Mouse (Mus musculus) layer of hippocampus, adult 9-10 months (tissue): ENCODE data around the gene Gm28539.
"Not testable (repeated sequence)": the region's sequence is repeated elsewhere in the genome, so short reads cannot be mapped to it uniquely, and the experiment has no call there.

ENCODE experiments used
- DNase-seq: peaks from one replicate; pipeline ENCODE4 v3.0.0; 2022; ENCODE audit warnings: low spot score

The Gm28539 gene

DNA sequence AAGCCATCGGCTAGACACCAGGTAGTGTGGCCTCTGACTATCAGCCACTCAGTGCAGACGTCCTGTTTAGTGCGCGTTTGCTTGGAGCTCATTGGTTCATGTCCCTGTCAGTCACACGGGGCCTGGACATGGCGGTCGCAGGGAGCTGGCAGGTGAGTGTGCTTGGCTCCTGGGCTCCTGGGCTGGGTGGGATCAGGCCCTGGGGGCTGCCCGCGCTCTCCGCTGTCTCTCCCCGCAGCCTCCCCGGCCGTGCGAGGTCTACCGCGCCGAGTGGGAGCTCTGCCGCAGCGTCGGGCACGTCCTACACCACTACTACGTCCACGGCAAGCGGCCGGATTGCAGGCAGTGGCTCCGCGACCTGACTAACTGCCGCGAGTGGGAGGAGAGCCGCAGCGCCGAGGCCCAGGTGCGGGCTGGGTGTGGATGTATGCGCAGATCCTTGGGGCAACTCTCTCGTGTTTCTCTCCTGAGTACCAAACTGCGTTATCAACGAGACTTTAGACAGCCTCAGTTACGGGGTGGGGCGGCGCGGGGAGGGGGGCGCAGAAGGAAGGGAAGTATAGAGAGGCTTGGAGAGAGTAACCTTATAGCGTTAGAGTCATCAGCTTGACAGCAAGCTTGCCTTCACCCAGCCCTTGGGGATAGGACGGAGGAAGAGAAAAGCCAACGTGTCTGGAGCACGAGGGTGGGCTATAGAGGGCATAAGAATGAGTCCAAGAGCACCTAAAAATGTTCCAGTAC is at the start of gene Gm28539, which contains the start of gene 2510002D24Rik:
TSS of gene Gm28539 (plus strand) at position 117 of the 741 bp plus-strand sequence.
TSS of gene 2510002D24Rik (plus strand) at position 111 of the 741 bp plus-strand sequence.
- peak; percentile 87 for DNase-seq

DNA sequence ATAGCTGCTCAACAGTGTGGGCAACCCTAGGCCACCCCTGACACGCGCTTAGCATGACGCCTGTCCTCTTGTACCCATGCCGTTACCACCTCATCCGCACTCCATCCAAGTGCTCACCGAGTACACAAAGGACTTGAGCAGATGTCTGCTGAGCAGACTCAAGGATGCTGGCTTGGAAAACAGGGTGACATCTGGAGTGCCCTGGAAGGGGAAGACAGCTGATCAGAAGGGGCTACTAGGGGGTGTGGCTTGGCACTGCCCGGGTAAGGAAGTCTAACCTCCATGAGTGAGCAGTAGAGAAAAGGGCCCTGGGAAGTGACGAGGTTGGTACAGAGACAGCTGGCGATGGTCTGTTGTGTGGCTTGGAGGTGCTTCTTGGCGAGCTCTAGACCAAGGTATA is 49.7 kb upstream of the Gm28539 start:
- no peak for DNase-seq

DNA sequence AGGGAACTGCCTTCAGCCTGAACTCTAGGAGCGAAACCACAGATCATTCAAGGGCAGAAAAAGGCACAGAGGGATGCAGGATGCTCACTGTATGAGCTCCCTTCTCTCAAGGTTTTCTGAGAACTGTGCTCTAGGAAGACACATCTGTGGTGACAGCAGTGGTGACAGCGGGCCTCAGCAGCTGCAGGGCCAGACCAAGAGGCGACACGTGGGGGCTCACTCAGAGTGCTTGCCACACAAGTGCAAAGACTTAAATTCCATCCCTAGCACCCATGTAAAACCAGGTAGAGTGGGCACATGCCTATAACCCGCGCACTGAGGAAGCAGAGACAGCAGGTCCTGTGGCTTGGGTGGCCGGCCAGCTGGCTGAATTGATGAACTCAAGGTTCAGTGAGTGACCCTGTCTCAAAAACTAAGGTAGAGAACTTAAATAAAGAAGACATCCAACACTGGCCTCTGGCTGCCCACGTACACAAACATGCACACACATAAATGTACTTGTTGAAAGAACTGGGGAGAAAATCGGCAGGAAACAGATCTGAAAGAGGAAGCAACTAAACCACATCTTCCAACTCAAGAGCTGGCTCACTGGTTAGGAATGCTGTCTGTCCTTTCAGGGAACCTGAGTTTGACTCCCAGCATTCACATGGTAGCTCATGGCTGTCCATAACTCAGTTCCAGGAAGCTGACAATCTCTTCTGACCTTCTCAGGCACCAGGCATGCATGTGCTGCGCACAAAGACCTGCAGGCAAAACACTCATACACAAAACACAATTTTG is 47.6 kb upstream of the Gm28539 start:
- DNase-seq = no peak

DNA sequence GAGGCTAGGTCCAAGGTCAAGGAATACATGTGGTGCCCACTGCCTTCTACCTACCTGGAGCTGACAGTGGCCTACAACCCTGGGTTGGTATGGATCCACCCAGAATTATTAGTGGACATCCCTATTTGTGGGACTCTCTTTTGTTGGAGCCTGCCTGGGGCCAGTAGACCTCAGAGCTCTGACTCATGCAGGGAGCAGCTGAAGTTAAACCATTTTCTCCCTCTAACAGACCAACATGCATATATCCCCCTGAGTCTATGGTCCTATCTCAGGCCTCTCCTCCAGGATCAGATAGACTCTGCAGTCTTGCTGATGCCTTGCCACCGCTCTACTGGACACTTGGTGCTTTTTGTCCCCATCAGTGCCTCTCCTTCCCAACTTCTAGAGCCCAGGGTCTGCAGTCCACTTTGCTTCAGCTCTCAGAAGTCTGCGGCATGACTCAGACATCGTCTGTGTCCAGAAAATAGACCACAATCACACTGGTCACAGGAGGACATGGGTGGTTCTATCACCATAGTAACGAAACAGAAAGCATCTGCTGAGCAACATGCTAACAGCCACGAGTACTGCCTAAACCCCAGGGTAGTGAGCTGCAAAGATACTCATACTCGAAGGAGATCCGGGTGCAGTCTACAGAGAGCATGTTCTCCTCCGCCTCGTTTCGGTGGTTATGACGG is 41.0 kb upstream of the Gm28539 start:
- no peak for DNase-seq

DNA sequence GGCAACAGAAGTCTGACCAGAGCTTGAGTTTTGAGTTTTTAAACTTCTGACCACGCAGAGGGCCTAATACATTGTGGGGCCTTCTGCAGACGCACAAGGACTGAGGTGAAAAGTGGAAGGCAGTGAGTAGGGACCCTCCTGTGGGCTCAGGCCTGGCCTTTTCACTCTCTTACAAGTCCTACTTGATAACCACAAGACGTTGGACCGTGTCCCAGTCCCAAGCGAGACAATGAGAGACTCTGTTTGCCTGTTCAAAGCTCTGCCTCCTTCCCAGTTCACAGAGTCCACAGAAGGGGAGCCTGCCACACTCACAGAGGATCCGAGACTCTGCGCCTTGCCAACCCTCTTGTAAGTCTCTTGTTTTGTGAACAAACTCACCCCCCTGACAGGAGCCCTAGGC is 39.7 kb upstream of the Gm28539 start:
- no peak for DNase-seq

DNA sequence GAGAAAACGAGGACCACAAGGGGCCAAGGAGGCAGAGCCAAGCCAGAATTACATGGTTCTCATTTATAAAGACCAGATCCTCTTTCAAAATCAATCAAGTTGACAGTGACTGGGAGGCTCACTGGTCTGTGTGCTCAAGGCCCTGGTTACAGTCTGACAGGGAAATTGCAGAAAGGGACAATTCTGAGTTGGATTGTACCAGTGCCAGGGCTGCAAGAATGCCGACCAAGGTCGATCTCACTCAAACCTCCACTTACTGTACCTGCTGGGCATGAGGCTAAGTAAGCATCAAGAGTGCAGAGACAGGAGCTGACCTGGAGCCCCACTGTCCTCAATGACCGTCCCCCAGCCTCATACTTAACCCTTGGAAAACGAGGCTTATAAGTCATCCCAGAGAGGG is 38.2 kb upstream of the Gm28539 start:
- DNase-seq = no peak

DNA sequence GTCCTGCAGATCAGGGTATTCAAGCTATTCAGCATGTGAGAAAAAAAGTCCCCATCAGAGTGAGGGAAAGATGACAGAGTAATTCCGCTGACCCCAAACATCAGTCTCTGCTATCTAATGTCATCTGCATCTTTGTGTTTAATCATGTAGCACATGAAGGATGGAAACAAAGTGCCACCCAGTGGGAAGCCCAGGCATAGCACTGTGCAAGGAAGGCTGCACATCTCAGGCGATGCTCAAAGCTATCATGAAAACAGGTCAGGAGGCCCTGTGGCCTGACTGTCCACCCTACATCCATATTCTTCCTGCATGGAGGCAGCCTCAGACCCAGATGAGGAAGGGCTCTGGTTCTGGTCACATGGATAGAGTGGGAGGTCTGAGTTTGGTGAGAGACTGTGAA is 37.5 kb upstream of the Gm28539 start:
- peak; percentile 55 for DNase-seq

DNA sequence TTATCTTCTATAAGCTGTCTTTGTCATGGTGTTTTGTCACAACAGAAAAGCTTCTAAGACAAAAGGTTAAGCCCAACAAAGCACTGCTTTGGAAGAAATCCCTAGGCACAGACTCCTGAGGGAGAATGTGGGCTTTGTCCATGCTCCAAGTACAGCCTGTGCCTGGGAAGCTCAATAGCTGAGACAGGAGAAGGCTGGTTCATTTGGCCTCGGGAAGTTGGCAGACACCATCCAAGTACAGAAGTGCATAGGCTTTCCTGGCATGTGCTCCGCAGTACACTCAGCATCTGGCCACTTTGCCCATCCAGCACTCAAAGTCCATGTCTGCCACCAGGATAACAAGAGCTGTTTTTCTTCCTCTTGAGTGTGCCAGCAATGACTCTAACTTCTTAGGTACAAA is 30.6 kb upstream of the Gm28539 start:
- DNase-seq = no peak

DNA sequence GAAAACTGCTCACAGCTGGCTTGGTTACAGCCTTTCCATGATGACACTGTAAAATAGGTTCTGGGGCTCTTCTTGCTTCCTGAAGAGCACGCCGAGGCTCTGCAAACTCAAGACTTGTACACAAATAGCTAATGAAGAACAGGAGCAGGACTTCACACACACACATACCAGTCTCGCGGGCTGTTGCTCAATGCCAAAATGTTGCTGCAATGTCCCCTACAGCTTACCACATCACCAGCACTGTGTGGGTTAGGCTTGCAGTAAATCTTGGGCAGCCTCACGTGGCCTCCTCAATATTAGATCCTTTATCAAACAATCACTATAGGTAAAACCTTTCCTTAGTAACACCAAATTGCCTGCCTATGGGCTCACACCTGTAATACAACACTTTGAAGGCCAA is 27.4 kb upstream of the Gm28539 start:
- no peak for DNase-seq

DNA sequence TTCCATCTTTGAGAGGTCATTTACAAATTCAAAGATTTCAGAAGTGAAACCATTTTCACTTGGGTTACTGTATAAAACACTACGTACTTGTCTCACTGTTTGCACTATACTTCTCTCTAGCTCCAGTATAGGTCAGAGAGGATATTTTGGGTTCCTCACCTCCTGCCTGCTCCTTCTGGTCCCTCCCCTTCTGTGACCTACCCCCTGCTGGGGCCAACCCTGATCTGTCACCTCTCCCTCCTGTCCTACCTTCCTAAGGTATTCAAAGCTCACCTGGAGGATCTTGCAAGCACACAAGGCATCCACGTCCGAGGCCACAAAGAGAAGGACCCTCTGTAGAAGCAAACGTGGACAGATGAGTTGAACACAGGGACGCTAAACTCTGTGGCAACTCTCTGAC is 25.4 kb upstream of the Gm28539 start:
- no peak for DNase-seq

DNA sequence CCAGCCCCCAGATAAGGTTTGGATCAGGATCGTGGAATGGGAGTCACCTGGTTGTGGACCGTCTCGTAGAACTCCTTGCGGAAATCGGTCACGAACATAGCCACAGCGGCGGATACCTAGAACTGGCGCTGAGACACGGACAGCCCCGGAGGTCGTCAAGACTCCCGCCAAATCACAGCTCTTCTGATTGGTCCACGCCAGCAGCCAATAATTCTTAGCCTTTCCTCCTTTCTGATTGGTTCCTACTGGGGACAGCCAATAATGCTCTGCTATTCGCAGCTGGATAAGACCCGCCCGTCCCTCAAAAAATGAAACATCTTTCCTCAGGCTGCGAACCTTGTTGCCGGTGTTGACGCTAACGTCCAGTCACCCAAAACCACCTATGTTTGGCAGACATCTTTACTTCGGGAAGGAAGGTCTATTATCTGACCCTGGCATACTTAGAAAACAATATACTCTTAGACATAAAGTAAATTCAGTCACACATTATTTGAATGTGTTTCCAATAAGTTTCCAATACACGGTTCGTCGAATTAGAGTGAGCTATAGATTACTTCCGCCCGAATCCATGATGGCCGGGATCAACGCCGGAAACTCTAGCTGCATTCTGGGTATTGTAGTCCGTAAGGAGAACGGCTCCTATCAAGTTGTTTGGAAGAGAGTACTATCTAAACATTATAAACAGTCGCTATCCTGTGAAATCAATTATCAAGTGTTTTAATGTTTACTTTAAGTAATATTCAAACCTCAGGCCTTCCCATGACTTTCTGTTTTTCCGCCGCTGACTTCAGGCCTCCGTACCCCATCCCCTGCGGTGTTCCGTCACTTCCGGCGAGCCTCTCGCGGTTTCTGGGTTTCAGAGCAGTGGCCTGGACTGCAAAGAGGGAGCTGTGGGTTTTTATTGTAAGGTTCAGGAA is 24.7 kb upstream of the Gm28539 start, which contains the start of the genes Ufd1 and Cdc45:
TSS of gene Ufd1 (plus strand) at position 312 of the 917 bp plus-strand sequence.
TSS of gene Cdc45 (minus strand) at position 520 of the 917 bp plus-strand sequence.
- peak; percentile 93 for DNase-seq

DNA sequence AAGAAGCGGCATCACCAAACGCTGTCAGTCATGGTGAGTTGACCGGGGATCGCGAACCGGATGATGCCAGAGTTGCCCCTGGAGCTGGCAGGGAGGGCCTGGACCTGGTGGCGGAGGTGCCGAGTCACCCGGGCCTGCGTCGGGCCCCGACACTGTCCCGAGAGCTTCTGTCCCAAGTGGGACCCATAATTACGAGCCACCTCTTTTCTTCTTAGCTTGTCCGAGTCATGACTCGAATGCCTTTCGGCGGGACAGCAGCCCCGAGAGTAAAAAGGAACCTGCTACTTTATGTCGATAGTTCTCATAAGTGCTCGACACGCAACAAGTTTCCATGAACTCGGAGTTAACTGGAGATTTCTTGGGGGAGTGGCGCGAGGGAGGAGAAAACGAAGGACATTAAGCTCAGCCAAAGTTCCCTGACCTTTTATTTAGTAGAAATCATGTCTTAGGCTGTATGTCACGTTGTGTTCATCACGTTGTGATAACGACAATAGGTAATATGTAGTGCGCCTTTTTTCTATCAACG is 23.9 kb upstream of the Gm28539 start:
- no peak for DNase-seq

DNA sequence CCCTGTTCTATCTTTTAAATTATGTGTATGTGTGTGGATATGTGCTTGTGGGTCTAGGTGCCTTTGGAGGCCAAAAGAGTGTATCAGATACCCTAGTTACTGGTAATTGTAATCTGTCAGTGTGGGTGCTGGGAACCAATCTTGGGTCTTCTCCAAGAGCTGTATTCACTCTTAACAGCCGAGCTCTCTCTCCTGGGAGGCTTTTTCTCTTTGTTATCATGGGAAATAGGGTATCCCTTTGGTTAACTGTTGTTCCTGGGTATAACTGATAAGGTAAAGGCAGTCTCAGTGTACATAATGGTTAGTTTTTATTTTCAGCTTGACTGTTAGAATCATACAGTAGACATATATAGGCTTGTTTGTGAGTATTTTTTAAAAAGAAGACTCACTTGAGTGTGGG is 14.0 kb upstream of the Gm28539 start:
- no peak for DNase-seq

DNA sequence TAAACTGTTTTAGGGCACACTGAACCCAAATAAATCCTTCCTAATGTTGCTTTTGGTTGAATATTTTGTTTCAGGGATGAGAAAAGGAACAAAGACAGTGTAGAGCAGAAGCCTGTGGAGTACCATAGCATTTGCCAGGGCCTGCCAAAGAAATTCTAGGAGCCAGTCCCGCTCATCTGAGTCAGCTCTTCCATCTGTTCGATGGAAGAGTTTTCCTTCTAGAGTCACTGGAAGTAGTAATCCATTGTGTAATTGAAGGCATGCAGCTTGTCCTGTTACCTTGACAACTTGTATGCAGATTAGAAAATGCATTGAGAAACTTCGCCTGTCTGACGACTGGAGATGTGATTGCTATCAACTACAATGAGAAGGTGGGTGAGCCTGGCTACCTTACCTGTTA is 13.5 kb upstream of the Gm28539 start:
- peak; percentile 31 for DNase-seq

DNA sequence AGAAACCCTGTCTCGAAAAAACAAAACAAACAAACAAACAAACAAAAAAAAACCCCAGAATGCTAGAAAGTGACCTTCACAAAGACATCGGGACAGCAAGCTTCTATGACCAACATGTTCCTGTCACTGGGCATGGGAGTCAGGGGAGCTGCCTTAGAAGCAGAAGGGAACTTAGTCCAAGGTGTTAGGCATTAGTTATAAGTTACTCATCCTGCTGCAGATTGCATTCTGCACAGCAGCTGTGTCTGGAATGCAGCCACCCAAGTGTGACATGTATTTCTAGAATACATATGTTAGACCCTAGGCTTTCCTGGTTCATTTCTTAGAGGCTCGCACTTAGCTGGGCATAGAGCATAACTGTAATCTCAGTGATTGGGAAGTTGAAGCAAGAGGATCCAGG is 7.8 kb upstream of the Gm28539 start:
- DNase-seq = no peak

DNA sequence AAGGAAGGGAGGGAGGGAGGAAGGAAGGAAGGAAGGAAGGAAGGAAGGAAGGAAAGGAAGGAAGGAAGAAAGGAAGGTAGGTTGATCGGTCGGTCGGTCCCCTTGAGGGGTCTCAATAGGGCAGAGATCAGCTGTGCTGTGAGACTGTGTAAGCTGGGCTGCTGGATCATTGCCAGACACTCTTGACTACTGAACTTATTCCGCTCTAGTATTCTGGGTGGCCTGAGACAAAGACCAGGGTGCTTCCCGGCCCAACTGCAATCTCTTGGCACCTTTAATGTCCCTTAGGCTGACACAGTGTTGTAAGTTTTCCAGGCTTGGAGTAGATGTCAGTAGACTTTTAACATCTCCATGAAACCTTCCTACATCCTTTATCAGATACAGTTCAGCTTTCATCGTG is 7.3 kb upstream of the Gm28539 start:
- no peak for DNase-seq

DNA sequence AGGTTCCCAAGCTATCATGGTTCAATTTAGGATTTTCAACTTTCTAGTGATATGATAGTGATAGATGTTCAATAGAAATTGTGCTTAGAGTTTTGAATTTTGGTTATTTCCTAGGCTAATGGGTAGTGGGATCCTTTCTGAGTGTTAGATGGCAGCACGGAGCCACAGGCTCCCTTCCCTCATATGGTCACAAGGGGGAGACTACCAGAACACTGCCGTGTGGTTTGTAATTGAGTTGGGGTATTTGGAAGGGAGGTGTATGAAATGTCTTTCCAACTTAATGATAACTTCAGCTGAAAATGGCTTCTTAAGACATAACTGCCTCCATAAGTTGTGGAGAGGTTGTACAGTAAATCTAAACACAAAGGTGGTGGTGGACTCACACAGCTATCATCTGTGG is 2.9 kb upstream of the Gm28539 start:
- no peak for DNase-seq

DNA sequence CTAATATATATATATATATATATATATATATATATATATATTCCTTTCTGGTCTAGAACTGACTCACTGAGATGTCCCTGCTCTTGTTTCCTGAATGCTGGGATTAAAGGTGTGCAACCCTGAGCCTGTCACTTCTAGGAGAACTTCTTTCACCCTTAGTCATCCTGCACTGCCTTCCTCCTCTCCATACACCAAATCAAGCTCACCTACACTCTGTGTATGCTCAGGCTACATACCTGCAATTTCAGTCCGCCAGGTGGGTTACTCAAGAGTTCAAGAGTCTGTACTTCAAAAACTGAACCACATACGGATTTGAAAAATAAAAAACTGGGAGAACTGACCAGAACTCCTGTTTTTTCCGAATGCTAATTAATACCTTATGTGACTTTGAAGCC is 314 bp upstream of the Gm28539 start:
- no peak for DNase-seq

DNA sequence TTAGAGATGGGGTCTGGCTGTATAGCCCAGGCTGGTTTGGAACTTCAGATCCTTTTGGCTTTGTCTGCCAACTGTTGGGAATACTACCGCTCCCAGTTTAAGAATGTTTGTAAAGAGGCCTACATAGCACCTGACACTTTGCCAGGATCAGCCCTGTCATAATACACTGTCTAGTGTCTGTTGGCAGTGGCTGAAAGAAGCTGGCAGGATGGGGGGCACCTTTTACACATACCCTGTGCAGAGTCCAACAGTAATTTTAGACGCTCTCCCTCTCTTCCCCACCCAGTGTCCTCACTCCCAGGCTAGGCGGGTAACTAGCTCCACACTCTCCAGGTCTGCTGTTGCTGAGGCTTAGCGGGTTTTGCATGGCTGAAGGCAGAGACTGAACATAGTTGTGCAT is 2.0 kb downstream of the Gm28539 start:
- DNase-seq = no peak

DNA sequence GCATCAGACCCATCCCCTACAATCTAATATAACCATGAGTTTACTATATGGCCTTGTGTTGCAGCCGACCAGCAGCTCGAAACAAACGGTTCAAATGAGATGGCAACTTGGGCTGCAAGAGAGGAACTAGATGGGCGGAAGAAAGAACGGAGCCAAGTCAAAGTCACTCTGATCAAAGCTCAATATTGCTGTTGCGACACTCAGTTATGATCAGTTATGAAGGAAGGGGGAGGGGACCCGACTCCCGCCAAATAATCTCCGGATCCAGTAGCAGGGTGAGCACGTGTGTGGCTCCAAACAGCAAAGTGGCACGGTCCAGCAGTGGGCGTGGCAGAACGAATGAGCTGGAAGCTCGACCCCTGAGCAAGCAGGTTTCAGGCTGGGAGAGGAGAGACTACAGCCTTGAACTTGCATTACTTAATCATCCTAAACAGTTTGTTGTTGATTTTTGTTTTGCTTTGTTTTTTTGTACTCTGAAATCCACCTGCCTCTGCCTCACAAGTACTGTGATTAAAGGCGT is 10.0 kb downstream of the Gm28539 start:
- no peak for DNase-seq

DNA sequence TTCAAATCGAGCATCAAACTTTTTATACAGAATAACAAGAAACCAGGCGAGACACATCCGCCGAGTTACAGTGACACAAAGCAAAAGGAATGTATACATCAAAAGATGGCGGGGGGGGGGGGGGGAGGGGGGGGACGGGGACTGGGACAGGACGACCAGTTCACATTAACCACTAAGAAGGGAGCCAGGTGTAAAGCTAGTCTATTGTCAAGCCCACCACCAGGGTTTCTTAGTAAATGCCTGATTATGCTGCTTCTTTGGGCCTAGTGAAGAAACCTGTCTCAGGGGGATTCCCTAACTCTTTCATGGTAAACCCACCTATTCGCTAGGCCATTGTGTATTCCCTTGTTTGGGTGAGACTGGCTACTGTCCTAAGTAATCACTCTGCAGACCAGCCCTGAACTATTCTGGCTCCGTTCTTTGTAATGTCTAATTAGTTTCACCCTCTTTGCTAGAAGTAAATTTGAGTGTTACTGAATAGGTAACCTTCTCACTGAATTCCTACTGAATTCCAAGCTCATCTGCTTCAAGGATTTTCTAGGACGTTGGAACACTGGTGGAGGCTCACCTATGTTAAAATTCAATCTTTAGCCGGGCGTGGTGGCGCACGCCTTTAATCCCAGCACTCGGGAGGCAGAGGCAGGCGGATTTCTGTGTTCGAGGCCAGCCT is 13.3 kb downstream of the Gm28539 start:
- not testable (repeated sequence) for DNase-seq
